10 mouse cellular contexts compared by ENCODE assay signal in the genomic region with DNA sequence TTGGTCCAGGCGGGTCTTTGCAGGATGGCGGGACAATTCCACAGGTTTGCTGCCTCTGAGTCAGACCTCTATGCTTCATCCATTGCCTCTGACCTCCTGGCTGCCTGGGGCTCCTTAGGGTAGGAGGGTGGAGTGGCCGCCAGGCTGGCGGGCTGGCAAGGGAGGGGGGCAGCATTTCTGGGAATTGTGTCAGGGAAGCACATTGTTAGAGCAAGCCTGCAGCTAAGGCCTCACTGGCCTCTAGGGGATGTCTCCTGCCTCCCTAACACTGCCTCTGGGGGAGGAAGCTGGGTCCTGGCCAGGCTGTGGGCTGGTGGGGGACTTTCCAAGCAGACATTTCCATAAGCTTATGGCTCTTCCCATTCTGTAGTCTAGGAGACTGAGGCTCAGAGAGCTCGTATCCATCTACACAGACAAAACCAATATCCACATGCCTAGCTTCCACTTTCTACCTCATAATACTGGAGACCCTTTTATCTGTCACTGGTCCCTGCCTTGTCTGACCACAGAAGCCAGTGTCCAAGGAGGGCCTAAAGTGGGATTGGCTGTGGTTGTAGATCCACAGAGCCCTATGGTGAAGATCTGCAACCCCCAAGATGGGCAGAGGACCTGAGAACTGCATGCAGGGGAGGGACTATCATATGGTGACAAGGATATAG. TPM values are rescaled to one million over a fixed set of nuclear protein-coding genes. Genes with fewer than 3 reads are reported as not detected.
DNase-seq lines count a peak whose midpoint lies in the region; ATAC-seq and TF ChIP-seq lines count a peak whose summit lies in the region.
"Had no signal": no experiment of that assay in that cellular context is flagged by ENCODE, and none has a peak within 500 bp of the region (broad histone marks: within the 10 kb centered on the region; RNA-seq: fewer than 3 reads in every experiment).

No protein-coding gene starts in this region.

- H3K27ac ChIP-seq in kidney, postnatal 0 days, result peak overlapping the region; percentile 26; the same call in 1 of the 2 replicates
- peak overlapping the region; percentile 40 for H3K27ac ChIP-seq in small intestine, adult 2 months (ENCODE audit: insufficient read depth, low read depth, low read length)

- ATAC-seq in kidney, postnatal 0 days (replicated peaks; ENCODE audit: low FRiP score, low read depth), result no peak

- H3K36me3 ChIP-seq in kidney, postnatal 0 days (ENCODE audit: insufficient read depth, low read length), result no peaks in the 10 kb centered on the region
- no peaks in the 10 kb centered on the region for H3K36me3 ChIP-seq in small intestine, adult 2 months (ENCODE audit: control insufficient read depth, insufficient read depth, low read length)

- 73% methylated on average over 5 of the region's 5 CpGs for WGBS in kidney, postnatal 0 days
- WGBS in small intestine, adult 2 months, result 82% methylated on average over 5 of the region's 5 CpGs

- H3K4me2 ChIP-seq in kidney, postnatal 0 days (ENCODE audit: low read length), result no peak overlapping the region

- peak; percentile 37 for TF ChIP-seq CTCF in kidney, postnatal 0 days (IDR thresholded peaks at IDR 0.05; ENCODE audit: low read depth)
- TF ChIP-seq CTCF in small intestine, adult 2 months (IDR thresholded peaks at IDR 0.05; ENCODE audit: extremely low read depth, insufficient read length, insufficient replicate concordance, low read depth, low read length), result no peak

- TF ChIP-seq POLR2A in small intestine, adult 2 months (IDR thresholded peaks at IDR 0.05; ENCODE audit: low read depth, low read length), result no peak

- DNase-seq in 3134 (ENCODE audit: extremely low read depth, insufficient read length, low spot score), result peak; percentile 42
- DNase-seq in Muller cell, postnatal 12 days (ENCODE audit: inconsistent ontology term), result peak; percentile 59
- peak; percentile 73 to 84 for DNase-seq in heart, adult 9 months (ENCODE audit: low spot score in 2 of 2)
- DNase-seq in kidney, postnatal 0 days (ENCODE audit: low spot score), result no peak
- DNase-seq in cerebellum, adult 9-11 months, result no peak
- DNase-seq in cerebellum, postnatal 36 days, result no peak
- DNase-seq in layer of hippocampus, postnatal 14 days (ENCODE audit: low spot score in 2 of 2), result no peak

- no peak overlapping the region for H3K9ac ChIP-seq in kidney, postnatal 0 days (ENCODE audit: low read depth, low read length)

- H3K27me3 ChIP-seq in kidney, postnatal 0 days (ENCODE audit: insufficient read depth, low read length), result peaks cover 10% of the 10 kb centered on the region
- H3K27me3 ChIP-seq in small intestine, adult 2 months (ENCODE audit: control insufficient read depth, insufficient read depth, low read length), result peaks cover 26% of the 10 kb centered on the region

- H3K9me3 ChIP-seq in kidney, postnatal 0 days (replicated peaks; ENCODE audit: low read length), result no peaks in the 10 kb centered on the region

- H3K4me1 ChIP-seq in kidney, postnatal 0 days (replicated peaks; ENCODE audit: insufficient read depth, low read length), result peaks cover 17% of the 10 kb centered on the region; the same call in 1 of the 2 replicates
- peaks cover 3% of the 10 kb centered on the region; the same call in 1 of the 2 replicates for H3K4me1 ChIP-seq in small intestine, adult 2 months (ENCODE audit: control insufficient read depth, insufficient read depth, insufficient read length, low read length)

- no peak overlapping the region for H3K4me3 ChIP-seq in kidney, postnatal 0 days (replicated peaks; ENCODE audit: low read depth, low read length)
- H3K4me3 ChIP-seq in small intestine, adult 2 months (ENCODE audit: low read depth, low read length), result no peak overlapping the region

RNA-seq across cellular contexts. Expression of a gene that starts 2.9 kb away (rescaled TPM):
- polyA plus RNA-seq in kidney, postnatal 0 days (2015; fragmentation: Nextera tagmentation; extraction: Ambion mirVana), result 22.6 and 23.4 TPM in 2 replicates
- polyA plus RNA-seq in small intestine, adult 2 months (2012; rRNA removed), result 4.3 and 5.2 TPM in 2 replicates
- total RNA-seq in layer of hippocampus, postnatal 14 days (2021), result 10 to 100 TPM; 51.2 to 59.4 TPM

RNA-seq across cellular contexts. Expression of a gene that starts 5.8 kb away (rescaled TPM):
- polyA plus RNA-seq in kidney, postnatal 0 days (2015; fragmentation: Nextera tagmentation; extraction: Ambion mirVana), result 56.6 and 62.2 TPM in 2 replicates
- polyA plus RNA-seq in small intestine, adult 2 months (2012; rRNA removed), result 39.0 and 59.8 TPM in 2 replicates
- 10 to 100 TPM; 14.4 to 15.6 TPM for total RNA-seq in layer of hippocampus, postnatal 14 days (2021)

RNA-seq across cellular contexts. Expression of a gene that starts 16.6 kb away (rescaled TPM):
- polyA plus RNA-seq in kidney, postnatal 0 days (2015; fragmentation: Nextera tagmentation; extraction: Ambion mirVana), result 38.9 and 41.7 TPM in 2 replicates
- polyA plus RNA-seq in small intestine, adult 2 months (2012; rRNA removed), result 19.9 and 24.1 TPM in 2 replicates
- total RNA-seq in layer of hippocampus, postnatal 14 days (2021), result 10 to 100 TPM; 41.5 to 44.4 TPM

RNA-seq across cellular contexts. Expression of a gene that starts 20.4 kb away (rescaled TPM):
- not detected in 2 replicates for polyA plus RNA-seq in kidney, postnatal 0 days (2015; fragmentation: Nextera tagmentation; extraction: Ambion mirVana)
- polyA plus RNA-seq in small intestine, adult 2 months (2012; rRNA removed), result 0.29 and 0.42 TPM in 2 replicates
- not detected for total RNA-seq in layer of hippocampus, postnatal 14 days (2021)
- polyA plus RNA-seq: spleen, adult 2 months had no signal

RNA-seq across cellular contexts. Expression of a gene that starts 21.0 kb away (rescaled TPM):
- polyA plus RNA-seq in kidney, postnatal 0 days (2015; fragmentation: Nextera tagmentation; extraction: Ambion mirVana), result not detected in 2 replicates
- polyA plus RNA-seq in small intestine, adult 2 months (2012; rRNA removed), result not detected in 2 replicates
- total RNA-seq in layer of hippocampus, postnatal 14 days (2021), result not detected
- total RNA-seq: left cerebral cortex, postnatal 10 days had no signal
- polyA plus RNA-seq: spleen, adult 2 months had no signal

Comparison
In these comparisons a context has a peak if more than half of its experiments do, and no peak if none do; other contexts are left out.
1. DNase-seq: peak in 3134 (single experiment), Muller cell, postnatal 12 days (single experiment) and heart, adult 9 months (2 of 2); none in kidney, postnatal 0 days (single experiment), cerebellum, adult 9-11 months (single experiment), cerebellum, postnatal 36 days (0 of 2) and layer of hippocampus, postnatal 14 days (0 of 2).